Mouse (Mus musculus): ENCODE measurements at regions not wholly inside any gene's neighbourhood (a gene's known extent, or its start where the extent isn't known, plus 50 kb on each side); places are given as distances from the start of the nearest gene placed in this dataset.

DNA sequence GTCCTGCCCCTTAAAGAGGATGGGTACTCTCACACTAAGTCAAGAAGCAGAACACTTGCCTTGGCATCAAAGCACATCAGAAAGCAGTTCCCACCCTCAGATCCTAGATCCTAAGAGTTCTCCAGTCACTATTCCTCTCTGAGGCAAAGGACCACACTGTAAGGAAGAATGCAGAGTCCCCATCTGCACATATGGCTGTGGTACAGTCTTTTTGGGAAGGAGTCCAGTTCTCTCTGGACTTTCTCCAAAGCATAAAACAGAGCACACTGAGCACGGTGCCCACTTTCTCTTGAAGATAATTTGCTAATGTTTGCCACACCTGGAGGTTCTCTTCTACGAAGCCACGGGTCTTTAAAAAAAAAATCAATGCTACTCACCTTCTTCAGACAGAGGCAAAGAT, 238.7 kb upstream of the Lrrn1 start:
- WGBS = 55% methylated on average over 3 of the region's 3 CpGs

DNA sequence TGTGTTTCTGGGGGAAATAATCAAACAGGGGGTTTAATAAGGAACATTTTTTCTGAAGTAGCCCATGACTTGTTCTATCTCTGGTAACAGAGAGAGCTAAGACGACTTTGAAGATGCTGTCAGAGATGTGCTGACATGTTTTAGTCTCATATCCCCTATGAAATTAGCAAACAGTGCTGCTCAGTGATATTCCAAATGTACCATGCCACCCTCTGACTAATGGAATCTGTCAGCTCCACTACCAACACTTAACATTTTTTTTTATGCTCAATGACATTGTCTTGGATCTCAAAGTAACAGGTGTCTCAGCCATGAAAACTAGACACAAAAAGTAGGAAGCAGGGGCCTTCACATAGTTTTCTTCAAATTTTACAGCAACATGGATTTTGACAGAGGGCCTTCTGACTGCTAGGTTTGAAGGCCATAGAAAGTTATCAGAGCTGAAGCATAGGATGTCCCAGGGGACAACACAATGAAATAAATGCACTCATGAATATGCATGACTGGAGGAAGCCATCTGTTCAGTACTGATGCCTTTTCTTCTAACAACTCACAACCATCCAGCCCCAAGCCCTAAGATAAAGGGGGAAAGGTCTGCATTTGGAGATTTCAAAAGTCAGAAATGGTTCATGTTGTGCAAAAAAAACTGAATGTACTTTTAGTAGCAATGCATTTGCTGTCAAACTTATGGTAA, 225.7 kb upstream of the Lrrn1 start:
- H3K36me3 ChIP-seq (ENCODE audit: insufficient read depth, low read length) = no peaks in the 10 kb centered on the region
- H3K4me2 ChIP-seq (ENCODE audit: low read depth, low read length) = no peak overlapping the region
- TF ChIP-seq CTCF (IDR thresholded peaks at IDR 0.05; ENCODE audit: low read depth) = no peak
- ATAC-seq = peak; percentile 80
- H3K27me3 ChIP-seq (ENCODE audit: insufficient read depth, low read length) = no peaks in the 10 kb centered on the region
- peak; percentile 65 for DNase-seq (ENCODE audit: low spot score)
- no peak overlapping the region for H3K9ac ChIP-seq (replicated peaks; ENCODE audit: low read length)
- no peaks in the 10 kb centered on the region for H3K4me1 ChIP-seq (ENCODE audit: insufficient read depth, low read length)
- H3K9me3 ChIP-seq (ENCODE audit: low read length) = no peaks in the 10 kb centered on the region
- WGBS = 48% methylated on average over 1 of the region's 1 CpGs
- H3K4me3 ChIP-seq (ENCODE audit: low read length) = no peak overlapping the region
- no peak overlapping the region for H3K27ac ChIP-seq

More for the DNA sequence above, 238.7 kb upstream of the Lrrn1 start:
- ATAC-seq (no peak), DNase-seq (ENCODE audit: low spot score) (peak; percentile 54)
- H3K4me3 ChIP-seq (ENCODE audit: low read length) = no peak overlapping the region
- H3K9me3 ChIP-seq (ENCODE audit: low read length) = no peaks in the 10 kb centered on the region
- TF ChIP-seq CTCF (IDR thresholded peaks at IDR 0.05; ENCODE audit: low read depth) = no peak
- no peaks in the 10 kb centered on the region for H3K36me3 ChIP-seq (ENCODE audit: insufficient read depth, low read length)
- no peak overlapping the region for H3K27ac ChIP-seq
- no peak overlapping the region for H3K9ac ChIP-seq (replicated peaks; ENCODE audit: low read length)
- no peaks in the 10 kb centered on the region for H3K4me1 ChIP-seq (ENCODE audit: insufficient read depth, low read length)
- no peaks in the 10 kb centered on the region for H3K27me3 ChIP-seq (ENCODE audit: insufficient read depth, low read length)
- H3K4me2 ChIP-seq (ENCODE audit: low read depth, low read length) = no peak overlapping the region

DNA sequence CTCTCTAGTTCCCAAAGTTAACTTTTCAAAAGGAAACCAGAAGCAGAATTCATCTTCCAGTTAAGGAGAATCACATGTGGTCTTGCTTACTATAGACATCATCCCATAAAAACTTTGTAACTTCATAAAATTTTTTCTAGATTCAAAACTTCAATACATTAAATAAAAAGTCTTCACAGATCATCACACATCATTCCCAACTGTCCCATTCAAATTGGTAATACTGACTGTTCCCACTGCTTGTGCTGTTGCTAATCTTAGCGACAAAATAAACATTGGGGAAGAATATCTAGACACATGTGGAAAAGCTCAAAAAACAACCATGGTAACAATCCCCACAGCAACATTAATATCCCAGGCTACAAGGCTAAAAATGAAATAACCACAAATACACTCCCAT, 210.0 kb upstream of the Lrrn1 start:
- no peaks in the 10 kb centered on the region for H3K4me1 ChIP-seq (ENCODE audit: insufficient read depth, low read length)
- ATAC-seq (no peak), DNase-seq (ENCODE audit: low spot score) (no peak)
- no peak for TF ChIP-seq CTCF (IDR thresholded peaks at IDR 0.05; ENCODE audit: low read depth)
- H3K9me3 ChIP-seq (ENCODE audit: low read length) = no peaks in the 10 kb centered on the region
- H3K4me2 ChIP-seq (ENCODE audit: low read depth, low read length) = no peak overlapping the region
- 91% methylated on average over 1 of the region's 1 CpGs for WGBS
- H3K9ac ChIP-seq (replicated peaks; ENCODE audit: low read length) = no peak overlapping the region
- no peak overlapping the region for H3K4me3 ChIP-seq (ENCODE audit: low read length)
- no peaks in the 10 kb centered on the region for H3K36me3 ChIP-seq (ENCODE audit: insufficient read depth, low read length)
- H3K27me3 ChIP-seq (ENCODE audit: insufficient read depth, low read length) = no peaks in the 10 kb centered on the region
- H3K27ac ChIP-seq = no peak overlapping the region

- H3K4me1 ChIP-seq (ENCODE audit: insufficient read depth, low read length) = no peaks in the 10 kb centered on the region
- no peak overlapping the region for H3K4me2 ChIP-seq (ENCODE audit: low read depth, low read length)
- no peak overlapping the region for H3K9ac ChIP-seq (replicated peaks; ENCODE audit: low read length)
- no peak overlapping the region for H3K27ac ChIP-seq
- ATAC-seq (no peak), DNase-seq (ENCODE audit: low spot score) (peak; percentile 6)
- WGBS = 46% methylated on average over 4 of the region's 4 CpGs
- TF ChIP-seq CTCF (IDR thresholded peaks at IDR 0.05; ENCODE audit: low read depth) = no peak
- H3K9me3 ChIP-seq (ENCODE audit: low read length) = no peaks in the 10 kb centered on the region
- H3K4me3 ChIP-seq (ENCODE audit: low read length) = no peak overlapping the region
- no peaks in the 10 kb centered on the region for H3K27me3 ChIP-seq (ENCODE audit: insufficient read depth, low read length)
- H3K36me3 ChIP-seq (ENCODE audit: insufficient read depth, low read length) = no peaks in the 10 kb centered on the region
Measured at GRCm38 (mm10) chr6:107350503-107350902, 179.1 kb upstream of the Lrrn1 start.

GRCm38 (mm10) chr6:107375274-107375673, 154.3 kb upstream of the Lrrn1 start:
- ATAC-seq (no peak), DNase-seq (ENCODE audit: low spot score) (no peak)
- no peaks in the 10 kb centered on the region for H3K36me3 ChIP-seq (ENCODE audit: insufficient read depth, low read length)
- H3K27me3 ChIP-seq (ENCODE audit: insufficient read depth, low read length) = no peaks in the 10 kb centered on the region
- H3K4me3 ChIP-seq (ENCODE audit: low read length) = no peak overlapping the region
- H3K4me1 ChIP-seq (ENCODE audit: insufficient read depth, low read length) = no peaks in the 10 kb centered on the region
- no peak for TF ChIP-seq CTCF (IDR thresholded peaks at IDR 0.05; ENCODE audit: low read depth)
- no peak overlapping the region for H3K9ac ChIP-seq (replicated peaks; ENCODE audit: low read length)
- no peaks in the 10 kb centered on the region for H3K9me3 ChIP-seq (ENCODE audit: low read length)
- H3K4me2 ChIP-seq (ENCODE audit: low read depth, low read length) = no peak overlapping the region
- H3K27ac ChIP-seq = no peak overlapping the region

- no peak overlapping the region for H3K9ac ChIP-seq (replicated peaks; ENCODE audit: low read length)
- TF ChIP-seq CTCF (IDR thresholded peaks at IDR 0.05; ENCODE audit: low read depth) = no peak
- no peaks in the 10 kb centered on the region for H3K9me3 ChIP-seq (ENCODE audit: low read length)
- H3K4me2 ChIP-seq (ENCODE audit: low read depth, low read length) = no peak overlapping the region
- WGBS = 95% methylated on average over 1 of the region's 1 CpGs
- H3K27ac ChIP-seq = no peak overlapping the region
- H3K36me3 ChIP-seq (ENCODE audit: insufficient read depth, low read length) = no peaks in the 10 kb centered on the region
- H3K27me3 ChIP-seq (ENCODE audit: insufficient read depth, low read length) = no peaks in the 10 kb centered on the region
- no peaks in the 10 kb centered on the region for H3K4me1 ChIP-seq (ENCODE audit: insufficient read depth, low read length)
- DNase-seq (ENCODE audit: low spot score) (no peak), ATAC-seq (no peak)
- no peak overlapping the region for H3K4me3 ChIP-seq (ENCODE audit: low read length)
Measured at GRCm38 (mm10) chr6:107378489-107378888, 151.1 kb upstream of the Lrrn1 start.

DNA sequence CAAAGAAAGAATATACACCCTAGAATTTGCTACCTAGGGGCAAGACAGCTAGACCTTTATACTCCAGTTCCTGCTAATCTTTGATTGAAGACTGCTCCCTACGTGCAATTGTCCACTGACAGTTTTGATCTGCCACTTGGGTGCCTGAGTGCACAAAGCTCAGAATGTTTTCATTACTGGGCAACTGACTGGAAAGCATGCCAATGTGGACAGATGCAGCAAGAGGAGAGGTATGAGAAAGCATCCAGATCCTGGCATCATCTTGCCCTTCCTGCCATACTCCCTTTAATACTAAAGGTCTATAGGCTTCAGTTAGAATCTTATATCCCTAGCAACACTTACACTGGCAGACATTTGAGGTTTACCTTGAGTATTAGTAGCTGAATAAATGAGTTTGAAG, 148.9 kb upstream of the Lrrn1 start:
- Histone ChIP-seq H3K27ac (no peak overlapping the region), H3K27me3 (ENCODE audit: insufficient read depth, low read length) (no peaks in the 10 kb centered on the region), H3K9me3 (ENCODE audit: low read length) (no peaks in the 10 kb centered on the region), H3K4me2 (ENCODE audit: low read depth, low read length) (no peak overlapping the region), H3K36me3 (ENCODE audit: insufficient read depth, low read length) (no peaks in the 10 kb centered on the region), H3K4me1 (ENCODE audit: insufficient read depth, low read length) (no peaks in the 10 kb centered on the region), H3K4me3 (ENCODE audit: low read length) (no peak overlapping the region), H3K9ac (replicated peaks; ENCODE audit: low read length) (no peak overlapping the region)
- 43% methylated on average over 1 of the region's 1 CpGs for WGBS
- TF ChIP-seq CTCF (IDR thresholded peaks at IDR 0.05; ENCODE audit: low read depth) = no peak
- DNase-seq (ENCODE audit: low spot score) (no peak), ATAC-seq (no peak)

Measured in hindbrain, postnatal 0 days (tissue).